Mouse (Mus musculus) hindbrain, embryonic 16.5 days (tissue): ENCODE results near the gene Pacsin1. TPM values are rescaled to one million over a fixed set of nuclear protein-coding genes. Genes with fewer than 3 reads are reported as not detected.
A peak's percentile ranks its signal among the peaks of the same experiment; 100 is the strongest.

Experiments used
- ATAC-seq: fragments of 200-750 bp; cut with Nextera tagmentation; 2 replicates; pipeline ENCODE4 v1.8.0; 2017; ENCODE audit warnings: moderate TSS enrichment, moderate library complexity
- H3K27ac ChIP-seq: fragments of 300-500 bp; sonication (generic); 2 replicates; pipeline ENCODE4 v1.5.1; 2014; ENCODE audit warnings: low read depth, mild to moderate bottlenecking, control low read depth, low read length, moderate library complexity
- H3K27me3 ChIP-seq: fragments of 300-500 bp; sonication (generic); replicated peaks from 2 replicates; pipeline ENCODE4 v1.6.1; 2014; ENCODE audit warnings: low read length; ENCODE audit not compliant: control insufficient read depth, insufficient read depth
- H3K36me3 ChIP-seq: fragments of 300-500 bp; sonication (generic); 2 replicates; pipeline ENCODE4 v1.6.1; 2014; ENCODE audit warnings: mild to moderate bottlenecking, low read length, moderate library complexity, mixed read lengths; ENCODE audit not compliant: control insufficient read depth, insufficient read depth
- H3K4me1 ChIP-seq: fragments of 300-500 bp; sonication (generic); 2 replicates; pipeline ENCODE4 v1.6.1; 2014; ENCODE audit warnings: low read depth, low read length; ENCODE audit not compliant: control insufficient read depth, insufficient read depth
- H3K4me2 ChIP-seq: fragments of 300-500 bp; sonication (generic); 2 replicates; pipeline ENCODE4 v1.6.1; 2014; ENCODE audit warnings: mild to moderate bottlenecking, low read length, control low read depth, moderate library complexity
- H3K4me3 ChIP-seq: fragments of 300-500 bp; sonication (generic); 2 replicates; pipeline ENCODE4 v1.5.1; 2014; ENCODE audit warnings: mild to moderate bottlenecking, low read length, control low read depth, moderate library complexity
- H3K9ac ChIP-seq: fragments of 300-500 bp; sonication (generic); 2 replicates; pipeline ENCODE4 v1.6.1; 2014; ENCODE audit warnings: low read depth, mild to moderate bottlenecking, control low read depth, low read length, moderate library complexity
- H3K9me3 ChIP-seq: fragments of 300-500 bp; sonication (generic); 2 replicates; pipeline ENCODE4 v1.6.1; 2014; ENCODE audit warnings: mild to moderate bottlenecking, low read length, moderate library complexity; ENCODE audit not compliant: control insufficient read depth
- WGBS: fragments of 180-500 bp; shearing (Covaris S2); extraction: QIAGEN DNeasy Blood & Tissue Kit; methylation state at CpG from one replicate; pipeline ENCODE4 v1.1.7; 2014; 5-methylcytosine and 5-hydroxymethylcytosine counted together
- polyA plus RNA-seq: library from polyadenylated mRNA; unstranded; fragments of >200 nt; fragmentation: Nextera tagmentation; extraction: Ambion mirVana; gene quantifications from 2 replicates; pipeline ENCODE4 v1.2.1, GENCODE M21; 2015

Gene Pacsin1
- polyA plus RNA-seq, 1 experiment from 2014 or later: 77.9 TPM

DNA sequence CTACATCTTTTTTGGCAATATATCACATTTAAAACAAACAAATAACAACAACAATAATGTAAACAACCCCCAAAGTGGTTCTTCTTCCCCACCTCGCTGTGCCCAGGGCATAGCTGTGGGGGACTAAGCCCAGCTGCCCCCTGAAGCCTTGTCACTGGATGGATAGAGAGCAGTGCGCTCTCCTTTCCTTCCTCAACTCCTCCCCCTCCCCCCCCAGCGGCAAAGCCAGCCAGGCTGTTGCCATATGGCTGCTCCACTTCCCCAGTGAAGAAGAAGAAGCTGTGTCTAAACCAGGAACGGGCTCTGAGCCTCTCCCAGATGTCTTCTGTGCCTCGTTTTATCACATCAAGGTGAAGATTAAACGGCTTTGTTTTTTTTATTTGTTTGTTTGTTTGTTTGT, 12.2 kb upstream of the Pacsin1 start:
- WGBS: 26% methylated on average over 6 of the region's 6 CpGs
- Histone ChIP-seq H3K27me3 (no peaks in the 10 kb centered on the region), H3K9me3 (no peaks in the 10 kb centered on the region), H3K4me3 (no peak overlapping the region), H3K4me2 (peak overlapping the region; percentile 39), H3K36me3 (no peaks in the 10 kb centered on the region), H3K4me1 (peaks cover 10% of the 10 kb centered on the region), H3K27ac (peak overlapping the region; percentile 87), H3K9ac (no peak overlapping the region)
- ATAC-seq: no peak; the same call in 1 of the 2 replicates

DNA sequence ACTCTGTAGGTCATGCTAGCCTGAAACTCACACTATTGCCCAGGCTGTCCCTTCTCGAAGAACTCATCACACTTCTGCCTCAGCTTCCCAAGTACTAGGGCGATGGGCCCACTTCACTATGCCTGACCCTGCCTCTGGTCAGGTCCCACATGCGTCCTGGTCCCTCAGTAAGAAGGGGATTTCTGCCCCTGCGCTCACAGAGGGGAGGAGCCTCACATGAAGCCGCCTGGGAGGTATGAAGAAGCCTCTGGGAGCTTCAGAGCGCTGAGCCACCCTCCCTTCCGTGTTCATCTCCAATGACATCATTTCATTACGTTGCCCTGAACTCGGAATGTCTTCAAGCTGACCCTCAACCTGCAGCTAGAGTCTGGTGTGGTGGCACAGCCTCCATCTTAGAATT, 11.6 kb upstream of the Pacsin1 start:
- no peak overlapping the region for H3K9ac ChIP-seq
- H3K9me3 ChIP-seq: no peaks in the 10 kb centered on the region
- WGBS: 84% methylated on average over 9 of the region's 9 CpGs
- peaks cover 10% of the 10 kb centered on the region for H3K4me1 ChIP-seq
- H3K4me3 ChIP-seq: no peak overlapping the region
- H3K27me3 ChIP-seq: no peaks in the 10 kb centered on the region
- no peaks in the 10 kb centered on the region for H3K36me3 ChIP-seq
- ATAC-seq: no peak
- peak overlapping the region; percentile 45; the same call in 1 of the 2 replicates for H3K27ac ChIP-seq
- no peak overlapping the region for H3K4me2 ChIP-seq

DNA sequence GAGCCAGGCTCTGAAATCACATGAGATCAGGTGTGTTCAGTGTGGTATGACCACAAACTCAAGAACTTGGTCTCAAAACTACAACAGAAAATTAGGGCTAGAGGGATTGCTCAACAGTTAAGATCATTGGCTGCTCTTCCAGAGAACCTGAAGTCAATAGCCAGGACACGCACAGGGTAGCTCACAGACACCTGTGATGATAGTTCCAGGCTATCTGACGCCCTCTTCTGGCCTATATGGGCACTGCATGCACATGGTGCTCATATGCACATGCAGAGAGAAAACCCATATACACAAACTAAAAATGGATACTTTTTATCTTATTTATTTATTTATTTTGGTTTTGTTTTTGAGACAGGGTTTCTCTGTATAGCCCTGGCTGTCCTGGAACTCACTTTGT, 10.7 kb upstream of the Pacsin1 start:
- ATAC-seq: no peak
- Histone ChIP-seq H3K4me1 (peaks cover 10% of the 10 kb centered on the region), H3K27ac (no peak overlapping the region), H3K4me3 (no peak overlapping the region), H3K27me3 (no peaks in the 10 kb centered on the region), H3K9ac (no peak overlapping the region), H3K9me3 (no peaks in the 10 kb centered on the region), H3K36me3 (no peaks in the 10 kb centered on the region), H3K4me2 (no peak overlapping the region)
- 34% methylated on average over 2 of the region's 2 CpGs for WGBS

DNA sequence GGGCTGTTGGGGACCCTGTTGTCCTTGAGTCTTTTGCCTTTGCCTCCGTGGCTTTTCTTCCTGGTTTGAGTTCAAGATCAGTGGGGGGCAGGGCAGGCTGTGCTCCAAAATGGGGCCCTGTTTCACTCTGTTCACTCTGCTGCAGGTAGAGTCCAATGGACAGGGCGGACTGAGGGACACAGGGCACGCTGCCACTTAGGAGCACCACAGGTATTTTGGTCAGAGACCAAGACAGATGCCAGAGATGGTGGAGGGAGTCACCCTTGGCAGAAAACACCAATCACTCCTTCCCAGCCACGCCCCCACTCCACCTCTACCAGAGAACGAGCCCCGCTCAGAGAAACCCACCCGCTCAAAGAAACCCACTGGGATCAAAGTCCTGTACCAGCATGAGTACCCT, 9.5 kb upstream of the Pacsin1 start:
- H3K27me3 ChIP-seq: no peaks in the 10 kb centered on the region
- no peak overlapping the region for H3K4me2 ChIP-seq
- WGBS: 41% methylated on average over 7 of the region's 7 CpGs
- H3K9ac ChIP-seq: no peak overlapping the region
- ATAC-seq: no peak
- no peaks in the 10 kb centered on the region for H3K36me3 ChIP-seq
- no peak overlapping the region for H3K27ac ChIP-seq
- no peaks in the 10 kb centered on the region; the same call in 1 of the 2 replicates for H3K9me3 ChIP-seq
- H3K4me3 ChIP-seq: no peak overlapping the region
- H3K4me1 ChIP-seq: peaks cover 10% of the 10 kb centered on the region

DNA sequence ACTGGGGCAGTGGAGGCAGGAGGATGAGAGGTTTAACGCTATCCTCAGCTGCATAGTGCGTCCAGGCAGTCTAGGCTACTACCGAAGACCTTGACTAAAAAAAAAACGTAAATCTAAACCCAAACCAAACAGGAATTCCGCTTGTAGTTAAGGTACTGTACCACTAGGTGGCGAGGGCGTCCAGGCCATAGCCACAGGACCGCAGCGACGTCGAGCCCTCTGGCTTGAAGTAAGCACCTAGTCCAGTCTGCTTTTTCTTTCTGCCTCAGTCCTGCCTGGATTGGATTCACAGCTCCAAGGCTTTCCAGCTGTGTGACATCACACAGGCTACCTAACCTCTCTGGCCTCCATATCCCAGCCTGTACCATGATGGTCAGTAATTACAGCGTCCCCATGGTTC, 5.1 kb upstream of the Pacsin1 start:
- no peaks in the 10 kb centered on the region for H3K36me3 ChIP-seq
- WGBS: 9% methylated on average over 12 of the region's 12 CpGs

DNA sequence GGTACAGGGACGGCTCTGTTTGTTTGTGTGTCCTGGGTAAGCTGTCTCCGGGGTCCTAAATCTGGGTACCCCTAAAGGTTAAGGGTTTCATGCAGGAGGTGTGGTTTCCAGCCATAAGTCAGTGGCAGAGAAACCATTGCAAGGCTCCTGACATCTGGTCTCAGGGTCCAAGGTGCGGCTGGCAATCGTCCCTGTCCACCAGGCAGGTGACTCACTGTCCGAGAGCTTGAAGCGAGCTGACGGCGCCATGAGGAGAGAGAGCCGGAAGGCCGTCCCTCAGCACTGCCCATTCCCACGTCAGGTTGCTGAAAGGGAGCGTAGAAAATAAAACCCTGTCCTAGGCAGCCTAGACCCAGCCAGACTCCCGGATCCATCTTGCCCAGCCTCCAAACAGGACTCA, 4.7 kb upstream of the Pacsin1 start:
- H3K4me3 ChIP-seq: no peak overlapping the region
- no peak overlapping the region for H3K9ac ChIP-seq
- no peak for ATAC-seq
- no peak overlapping the region for H3K27ac ChIP-seq
- no peaks in the 10 kb centered on the region; the same call in 1 of the 2 replicates for H3K9me3 ChIP-seq
- no peaks in the 10 kb centered on the region for H3K27me3 ChIP-seq
- no peak overlapping the region for H3K4me2 ChIP-seq
- WGBS: 88% methylated on average over 13 of the region's 13 CpGs
- peaks cover 5% of the 10 kb centered on the region for H3K4me1 ChIP-seq
- H3K36me3 ChIP-seq: no peaks in the 10 kb centered on the region

More for the DNA sequence above, 5.1 kb upstream of the Pacsin1 start:
- H3K27me3 ChIP-seq: no peaks in the 10 kb centered on the region
- no peak overlapping the region for H3K4me2 ChIP-seq
- no peaks in the 10 kb centered on the region; the same call in 1 of the 2 replicates for H3K9me3 ChIP-seq
- no peak overlapping the region for H3K27ac ChIP-seq
- ATAC-seq: no peak
- no peak overlapping the region for H3K9ac ChIP-seq
- no peak overlapping the region for H3K4me3 ChIP-seq
- H3K4me1 ChIP-seq: peaks cover 5% of the 10 kb centered on the region

DNA sequence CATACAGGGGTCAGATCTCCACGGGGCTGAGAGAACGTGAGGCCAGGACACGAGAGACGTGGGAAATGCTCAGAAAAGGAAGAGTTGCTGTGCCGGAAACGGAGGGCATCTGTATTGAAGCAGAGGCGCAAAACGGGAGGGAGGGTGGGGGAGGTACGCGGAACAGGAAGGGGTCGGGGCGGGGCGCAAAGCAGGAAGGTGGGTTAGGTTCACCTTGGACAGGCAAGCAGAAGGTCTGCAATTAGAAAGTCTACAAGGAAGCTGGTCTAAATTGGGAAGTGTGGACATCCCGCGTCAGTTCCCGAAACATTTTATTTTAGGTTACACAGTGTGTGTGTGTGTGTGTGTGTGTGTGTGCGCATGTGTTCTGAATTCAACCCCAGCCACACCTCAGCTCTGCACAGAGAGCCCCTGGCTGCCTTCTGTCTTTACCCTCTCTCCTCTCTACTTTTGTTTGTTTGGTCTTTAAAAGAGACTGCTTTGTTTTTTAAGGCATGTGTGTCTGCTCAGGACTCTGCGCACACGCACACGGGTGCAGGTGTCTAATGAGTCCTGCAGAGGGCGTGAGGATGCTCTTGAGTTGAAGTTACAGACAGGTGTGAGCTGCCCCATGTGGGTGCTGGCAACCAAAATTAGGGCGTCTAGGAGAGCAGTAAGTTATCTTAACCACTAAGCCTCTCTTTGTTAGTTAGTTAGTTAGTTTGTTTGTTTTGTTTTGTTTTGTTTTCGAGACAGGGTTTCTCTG, 3.1 kb upstream of the Pacsin1 start:
- no peak for ATAC-seq

DNA sequence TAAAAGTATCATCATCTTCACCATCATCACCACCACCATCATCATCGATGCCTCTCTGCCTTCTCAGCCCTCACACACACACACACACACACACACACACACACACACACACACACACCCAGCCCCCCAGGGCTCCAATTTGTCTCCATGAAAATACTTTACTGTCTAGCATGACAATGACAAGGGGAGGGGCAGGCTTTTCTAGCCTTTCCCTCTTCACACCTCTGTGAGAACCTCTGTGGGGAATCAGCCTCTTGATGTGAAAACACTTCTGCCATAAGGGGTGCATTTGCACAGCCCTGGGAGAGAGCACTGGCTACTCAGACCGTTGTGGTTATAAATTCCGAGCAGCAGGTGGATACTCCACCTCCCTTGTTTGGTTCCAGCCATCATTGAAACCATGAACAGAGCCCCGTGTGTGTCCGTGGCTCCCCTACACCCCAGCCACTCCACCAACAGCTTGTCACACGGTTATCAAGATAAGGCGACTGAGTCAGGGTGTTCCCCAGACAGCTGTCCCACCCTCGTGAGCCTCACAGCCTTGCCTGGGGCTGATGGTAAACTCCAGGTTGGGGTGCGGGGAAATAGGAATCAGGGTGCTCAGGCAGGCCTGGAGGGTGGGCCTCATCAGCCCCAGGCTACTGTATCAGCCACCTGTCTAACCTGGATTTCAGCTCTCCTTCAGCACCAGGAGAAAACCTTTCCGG, 1.9 kb upstream of the Pacsin1 start:
- no peaks in the 10 kb centered on the region for H3K36me3 ChIP-seq
- ATAC-seq: no peak
- 74% methylated on average over 10 of the region's 10 CpGs for WGBS

More for the DNA sequence above, 3.1 kb upstream of the Pacsin1 start:
- Histone ChIP-seq H3K4me1 (peaks cover 15% of the 10 kb centered on the region), H3K9me3 (no peaks in the 10 kb centered on the region; the same call in 1 of the 2 replicates), H3K9ac (no peak overlapping the region), H3K36me3 (no peaks in the 10 kb centered on the region), H3K27ac (no peak overlapping the region), H3K4me3 (no peak overlapping the region), H3K27me3 (no peaks in the 10 kb centered on the region), H3K4me2 (no peak overlapping the region)
- 82% methylated on average over 23 of the region's 23 CpGs for WGBS

DNA sequence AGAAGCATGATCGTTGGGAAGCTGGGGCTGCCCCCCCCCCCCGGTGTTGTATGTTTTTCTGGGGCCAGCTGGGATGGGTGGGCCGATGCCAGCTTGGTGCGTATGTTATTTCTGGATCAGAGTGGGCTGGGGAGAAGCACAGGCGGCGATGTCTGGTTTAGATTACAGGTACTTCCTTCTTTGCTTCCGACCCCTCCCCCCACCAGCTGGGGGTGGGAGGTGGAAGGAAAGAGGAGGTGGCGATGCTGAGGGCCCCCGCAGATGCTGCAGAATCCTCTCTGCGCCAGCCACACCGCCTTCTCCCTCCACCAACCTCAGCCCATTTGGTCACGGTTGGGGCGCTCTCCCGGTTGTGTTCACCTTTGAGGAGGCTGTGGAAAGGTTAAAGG, 696 bp downstream of the Pacsin1 start:
- peak overlapping the region; percentile 77 for H3K27ac ChIP-seq
- H3K9me3 ChIP-seq: no peaks in the 10 kb centered on the region
- H3K27me3 ChIP-seq: no peaks in the 10 kb centered on the region
- peak overlapping the region; percentile 71 for H3K4me3 ChIP-seq
- no peaks in the 10 kb centered on the region for H3K36me3 ChIP-seq
- peaks cover 15% of the 10 kb centered on the region for H3K4me1 ChIP-seq
- WGBS: 2% methylated on average over 14 of the region's 14 CpGs
- peak overlapping the region; percentile 87 for H3K9ac ChIP-seq
- peak; percentile 17; the same call in 1 of the 2 replicates for ATAC-seq
- peak overlapping the region; percentile 75 for H3K4me2 ChIP-seq

More for the DNA sequence above, 1.9 kb upstream of the Pacsin1 start:
- no peak overlapping the region for H3K27ac ChIP-seq
- H3K4me2 ChIP-seq: no peak overlapping the region
- H3K4me3 ChIP-seq: no peak overlapping the region
- peaks cover 15% of the 10 kb centered on the region for H3K4me1 ChIP-seq
- no peaks in the 10 kb centered on the region; the same call in 1 of the 2 replicates for H3K9me3 ChIP-seq
- no peaks in the 10 kb centered on the region for H3K27me3 ChIP-seq
- H3K9ac ChIP-seq: no peak overlapping the region
